Comparison of ENCODE assay signal across 8 mouse cellular contexts in genomic region chr2:150678392-150678791, GRCm38 (mm10). TPM values are rescaled to one million over a fixed set of nuclear protein-coding genes. Genes with fewer than 3 reads are reported as not detected.
DNase-seq lines count a peak whose midpoint lies in the region; ATAC-seq lines count a peak whose summit lies in the region.

No protein-coding gene starts in this region.

- peak; percentile 97 for DNase-seq in midbrain, embryonic 11.5 days (ENCODE audit: low spot score, missing footprints)
- peak; percentile 75 for DNase-seq in adipocyte (ENCODE audit: low spot score)
- DNase-seq in embryo, embryonic 10 days (ENCODE audit: low spot score), result peak; percentile 93
- DNase-seq in hindbrain, embryonic 14.5 days (ENCODE audit: low spot score), result peak; percentile 84
- DNase-seq in liver, embryonic 13.5 days, result peak; percentile 51
- peak; percentile 68 for DNase-seq in retina, postnatal 7 days (ENCODE audit: low read depth, low spot score)
- peak; percentile 56 for DNase-seq in yolk sac, embryonic 10.5 days (ENCODE audit: low spot score)

- ATAC-seq in midbrain, embryonic 11.5 days (ENCODE audit: low FRiP score), result no peak
- no peak for ATAC-seq in midbrain, embryonic 13.5 days
- no peak for ATAC-seq in hindbrain, embryonic 14.5 days (ENCODE audit: low FRiP score)
- no peak for ATAC-seq in liver, embryonic 13.5 days (ENCODE audit: low read depth)

- H3K27ac ChIP-seq in midbrain, embryonic 11.5 days (ENCODE audit: low read depth, low read length), result no peak overlapping the region
- no peak overlapping the region for H3K27ac ChIP-seq in midbrain, embryonic 13.5 days
- H3K27ac ChIP-seq in hindbrain, embryonic 14.5 days, result no peak overlapping the region
- no peak overlapping the region for H3K27ac ChIP-seq in liver, embryonic 13.5 days

- no peaks in the 10 kb centered on the region for H3K9me3 ChIP-seq in midbrain, embryonic 11.5 days (ENCODE audit: control insufficient read depth, low read length)
- no peaks in the 10 kb centered on the region for H3K9me3 ChIP-seq in midbrain, embryonic 13.5 days
- H3K9me3 ChIP-seq in hindbrain, embryonic 14.5 days (ENCODE audit: control insufficient read depth, low read length), result no peaks in the 10 kb centered on the region
- H3K9me3 ChIP-seq in liver, embryonic 13.5 days (replicated peaks), result no peaks in the 10 kb centered on the region

- H3K4me1 ChIP-seq in midbrain, embryonic 11.5 days (ENCODE audit: control insufficient read depth, insufficient read depth, low read length), result no peaks in the 10 kb centered on the region
- no peaks in the 10 kb centered on the region; the same call in 1 of the 2 replicates for H3K4me1 ChIP-seq in midbrain, embryonic 13.5 days (replicated peaks)
- H3K4me1 ChIP-seq in hindbrain, embryonic 14.5 days (replicated peaks; ENCODE audit: control insufficient read depth, insufficient read depth, low read length), result no peaks in the 10 kb centered on the region; the same call in 1 of the 2 replicates
- H3K4me1 ChIP-seq in liver, embryonic 13.5 days (replicated peaks), result peaks cover 17% of the 10 kb centered on the region

- no peak overlapping the region for H3K4me2 ChIP-seq in midbrain, embryonic 11.5 days
- no peak overlapping the region for H3K4me2 ChIP-seq in midbrain, embryonic 13.5 days (replicated peaks)
- H3K4me2 ChIP-seq in hindbrain, embryonic 14.5 days (replicated peaks), result no peak overlapping the region
- no peak overlapping the region for H3K4me2 ChIP-seq in liver, embryonic 13.5 days

- H3K9ac ChIP-seq in midbrain, embryonic 11.5 days (ENCODE audit: low read length), result no peak overlapping the region
- H3K9ac ChIP-seq in midbrain, embryonic 13.5 days (replicated peaks), result no peak overlapping the region
- no peak overlapping the region for H3K9ac ChIP-seq in hindbrain, embryonic 14.5 days
- no peak overlapping the region for H3K9ac ChIP-seq in liver, embryonic 13.5 days

- H3K4me3 ChIP-seq in midbrain, embryonic 11.5 days (ENCODE audit: low read depth, low read length), result no peak overlapping the region
- H3K4me3 ChIP-seq in midbrain, embryonic 13.5 days (replicated peaks), result no peak overlapping the region
- H3K4me3 ChIP-seq in hindbrain, embryonic 14.5 days (replicated peaks; ENCODE audit: low read length), result no peak overlapping the region
- no peak overlapping the region for H3K4me3 ChIP-seq in liver, embryonic 13.5 days (replicated peaks)

- no peaks in the 10 kb centered on the region for H3K36me3 ChIP-seq in midbrain, embryonic 11.5 days (ENCODE audit: control insufficient read depth, insufficient read depth, low read length)
- no peaks in the 10 kb centered on the region for H3K36me3 ChIP-seq in midbrain, embryonic 13.5 days
- no peaks in the 10 kb centered on the region for H3K36me3 ChIP-seq in hindbrain, embryonic 14.5 days (replicated peaks; ENCODE audit: control insufficient read depth, insufficient read depth)
- no peaks in the 10 kb centered on the region for H3K36me3 ChIP-seq in liver, embryonic 13.5 days

- 0% methylated on average over 3 of the region's 3 CpGs for WGBS in midbrain, embryonic 11.5 days
- WGBS in midbrain, embryonic 13.5 days, result 0% methylated on average over 3 of the region's 3 CpGs
- 1% methylated on average over 3 of the region's 3 CpGs for WGBS in hindbrain, embryonic 14.5 days
- under 1% methylated on average over 3 of the region's 3 CpGs for WGBS in liver, embryonic 13.5 days (ENCODE audit: insufficient replicate concordance)

- no peaks in the 10 kb centered on the region for H3K27me3 ChIP-seq in midbrain, embryonic 11.5 days (ENCODE audit: control insufficient read depth, insufficient read depth, low read length)
- no peaks in the 10 kb centered on the region for H3K27me3 ChIP-seq in midbrain, embryonic 13.5 days
- peaks cover 10% of the 10 kb centered on the region for H3K27me3 ChIP-seq in hindbrain, embryonic 14.5 days (ENCODE audit: control insufficient read depth, insufficient read depth, low read length)
- peaks cover 3% of the 10 kb centered on the region; the same call in 1 of the 2 replicates for H3K27me3 ChIP-seq in liver, embryonic 13.5 days

RNA-seq across cellular contexts. Expression of gene Acss1, which starts 10.1 kb away (rescaled TPM):
- polyA plus RNA-seq in midbrain, embryonic 11.5 days (2014; fragmentation: Nextera tagmentation; extraction: Ambion mirVana), result 20.5 and 21.5 TPM in 2 replicates
- 20.1 and 22.7 TPM in 2 replicates for polyA plus RNA-seq in midbrain, embryonic 13.5 days (2015; fragmentation: Nextera tagmentation; extraction: Ambion mirVana)
- 14.8 and 18.2 TPM in 2 replicates for polyA plus RNA-seq in hindbrain, embryonic 14.5 days (2014; fragmentation: Nextera tagmentation; extraction: Ambion mirVana)
- polyA plus RNA-seq in liver, embryonic 13.5 days (2015; fragmentation: Nextera tagmentation; extraction: Ambion mirVana), result 28.7 and 44.7 TPM in 2 replicates

RNA-seq across cellular contexts. Expression of gene Vsx1, which starts 10.8 kb away (rescaled TPM):
- 0.31 and 0.33 TPM in 2 replicates for polyA plus RNA-seq in midbrain, embryonic 11.5 days (2014; fragmentation: Nextera tagmentation; extraction: Ambion mirVana)
- polyA plus RNA-seq in midbrain, embryonic 13.5 days (2015; fragmentation: Nextera tagmentation; extraction: Ambion mirVana), result 0.05 and 0.23 TPM in 2 replicates
- 0.05 TPM in 2 replicates for polyA plus RNA-seq in hindbrain, embryonic 14.5 days (2014; fragmentation: Nextera tagmentation; extraction: Ambion mirVana)
- not detected in 2 replicates for polyA plus RNA-seq in liver, embryonic 13.5 days (2015; fragmentation: Nextera tagmentation; extraction: Ambion mirVana)
